Mouse (Mus musculus): ENCODE measurements around the gene Rplp2. TPM values are rescaled to one million over a fixed set of nuclear protein-coding genes. Genes with fewer than 3 reads are reported as not detected.

The Rplp2 gene
- polyA plus RNA-seq, 1 experiment from 2014 or later: 1,266 TPM

GRCm38 (mm10) chr7:141495379-141495778 lies 48.2 kb downstream of the Rplp2 start:
- H3K27ac ChIP-seq (ENCODE audit: low read length): no peak overlapping the region
- H3K27me3 ChIP-seq (ENCODE audit: control insufficient read depth, insufficient read depth, low read depth, low read length): no peaks in the 10 kb centered on the region
- ATAC-seq (ENCODE audit: low read depth): no peak
- H3K9ac ChIP-seq (ENCODE audit: low read length): no peak overlapping the region
- no peaks in the 10 kb centered on the region for H3K4me1 ChIP-seq (replicated peaks; ENCODE audit: control insufficient read depth, insufficient read depth, low read length)
- no peak overlapping the region for H3K4me2 ChIP-seq (ENCODE audit: low read depth, low read length)
- WGBS: 80% methylated on average over 2 of the region's 2 CpGs
- no peak overlapping the region for H3K4me3 ChIP-seq (ENCODE audit: low read length)
- H3K36me3 ChIP-seq (ENCODE audit: control insufficient read depth, insufficient read depth, low read length): peaks cover 5% of the 10 kb centered on the region
- no peaks in the 10 kb centered on the region for H3K9me3 ChIP-seq (ENCODE audit: control insufficient read depth, low read length)

GRCm38 (mm10) chr7:141495940-141496339 lies 48.8 kb downstream of the Rplp2 start:
- ATAC-seq (ENCODE audit: low read depth): no peak
- H3K4me1 ChIP-seq (replicated peaks; ENCODE audit: control insufficient read depth, insufficient read depth, low read length): no peaks in the 10 kb centered on the region
- no peak overlapping the region for H3K4me3 ChIP-seq (ENCODE audit: low read length)
- no peak overlapping the region for H3K27ac ChIP-seq (ENCODE audit: low read length)
- no peak overlapping the region for H3K9ac ChIP-seq (ENCODE audit: low read length)
- no peaks in the 10 kb centered on the region for H3K27me3 ChIP-seq (ENCODE audit: control insufficient read depth, insufficient read depth, low read depth, low read length)
- no peak overlapping the region for H3K4me2 ChIP-seq (ENCODE audit: low read depth, low read length)
- H3K9me3 ChIP-seq (ENCODE audit: control insufficient read depth, low read length): no peaks in the 10 kb centered on the region
- H3K36me3 ChIP-seq (ENCODE audit: control insufficient read depth, insufficient read depth, low read length): peaks cover 5% of the 10 kb centered on the region
- WGBS: 78% methylated on average over 4 of the region's 4 CpGs

- no peak overlapping the region for H3K27ac ChIP-seq (ENCODE audit: low read length)
- no peak overlapping the region for H3K4me2 ChIP-seq (ENCODE audit: low read depth, low read length)
- 90% methylated on average over 3 of the region's 3 CpGs for WGBS
- no peak overlapping the region for H3K4me3 ChIP-seq (ENCODE audit: low read length)
- no peak overlapping the region for H3K9ac ChIP-seq (ENCODE audit: low read length)
- peaks cover 5% of the 10 kb centered on the region for H3K36me3 ChIP-seq (ENCODE audit: control insufficient read depth, insufficient read depth, low read length)
- H3K27me3 ChIP-seq (ENCODE audit: control insufficient read depth, insufficient read depth, low read depth, low read length): no peaks in the 10 kb centered on the region
- no peaks in the 10 kb centered on the region for H3K9me3 ChIP-seq (ENCODE audit: control insufficient read depth, low read length)
- no peaks in the 10 kb centered on the region for H3K4me1 ChIP-seq (replicated peaks; ENCODE audit: control insufficient read depth, insufficient read depth, low read length)
- ATAC-seq (ENCODE audit: low read depth): no peak
Observed at GRCm38 (mm10) chr7:141497600-141497999, 50.4 kb downstream of the Rplp2 start.

Other genes with a start within 250 kb of the Rplp2 start
- 1.3 and 1.4 TPM in 2 replicates for gene Lmntd2, start 233.3 kb upstream of the Rplp2 start, polyA plus RNA-seq (2015; fragmentation: Nextera tagmentation; extraction: Ambion mirVana)
- gene Rassf7, start 231.5 kb upstream of the Rplp2 start, polyA plus RNA-seq (2015; fragmentation: Nextera tagmentation; extraction: Ambion mirVana): 69.4 and 86.6 TPM in 2 replicates
- 72.3 and 77.2 TPM in 2 replicates for gene Phrf1, start 218.6 kb upstream of the Rplp2 start, polyA plus RNA-seq (2015; fragmentation: Nextera tagmentation; extraction: Ambion mirVana)
- 3.4 and 4.8 TPM in 2 replicates for gene Irf7, start 180.9 kb upstream of the Rplp2 start, polyA plus RNA-seq (2015; fragmentation: Nextera tagmentation; extraction: Ambion mirVana)
- gene Cdhr5, start 170.6 kb upstream of the Rplp2 start, polyA plus RNA-seq (2015; fragmentation: Nextera tagmentation; extraction: Ambion mirVana): 0.15 and 0.35 TPM in 2 replicates
- 2.0 and 2.6 TPM in 2 replicates for gene Sct, start 168.2 kb upstream of the Rplp2 start, polyA plus RNA-seq (2015; fragmentation: Nextera tagmentation; extraction: Ambion mirVana)
- gene Drd4, start 155.4 kb upstream of the Rplp2 start, polyA plus RNA-seq (2015; fragmentation: Nextera tagmentation; extraction: Ambion mirVana): 0.11 and 0.43 TPM in 2 replicates
- gene Deaf1, start 119.7 kb upstream of the Rplp2 start, polyA plus RNA-seq (2015; fragmentation: Nextera tagmentation; extraction: Ambion mirVana): 52.7 and 53.6 TPM in 2 replicates
- gene Tmem80, start 119.6 kb upstream of the Rplp2 start, polyA plus RNA-seq (2015; fragmentation: Nextera tagmentation; extraction: Ambion mirVana): 45.1 and 50.2 TPM in 2 replicates
- gene Eps8l2, start 108.5 kb upstream of the Rplp2 start, polyA plus RNA-seq (2015; fragmentation: Nextera tagmentation; extraction: Ambion mirVana): 37.4 and 42.6 TPM in 2 replicates
- gene Taldo1, start 55.2 kb upstream of the Rplp2 start, polyA plus RNA-seq (2015; fragmentation: Nextera tagmentation; extraction: Ambion mirVana): 279 and 283 TPM in 2 replicates
- 54.0 and 57.0 TPM in 2 replicates for gene Gatd1, start 33.2 kb upstream of the Rplp2 start, polyA plus RNA-seq (2015; fragmentation: Nextera tagmentation; extraction: Ambion mirVana)
- 0.79 TPM in 2 replicates for gene Cend1, start 17.9 kb upstream of the Rplp2 start, polyA plus RNA-seq (2015; fragmentation: Nextera tagmentation; extraction: Ambion mirVana)
- gene Slc25a22, start 9.5 kb upstream of the Rplp2 start, polyA plus RNA-seq (2015; fragmentation: Nextera tagmentation; extraction: Ambion mirVana): 21.7 and 24.5 TPM in 2 replicates
- 14.4 and 15.4 TPM in 2 replicates for gene Pidd1, start 3.3 kb upstream of the Rplp2 start, polyA plus RNA-seq (2015; fragmentation: Nextera tagmentation; extraction: Ambion mirVana)
- gene Pnpla2, start 7.8 kb downstream of the Rplp2 start, polyA plus RNA-seq (2015; fragmentation: Nextera tagmentation; extraction: Ambion mirVana): 42.9 and 46.2 TPM in 2 replicates
- 39.3 and 42.0 TPM in 2 replicates for gene Cracr2b, start 13.7 kb downstream of the Rplp2 start, polyA plus RNA-seq (2015; fragmentation: Nextera tagmentation; extraction: Ambion mirVana)
- gene Cd151, start 20.0 kb downstream of the Rplp2 start, polyA plus RNA-seq (2015; fragmentation: Nextera tagmentation; extraction: Ambion mirVana): 36.4 and 39.3 TPM in 2 replicates
- 59.9 and 61.3 TPM in 2 replicates for gene Polr2l, start 27.8 kb downstream of the Rplp2 start, polyA plus RNA-seq (2015; fragmentation: Nextera tagmentation; extraction: Ambion mirVana)
- gene Tspan4, start 27.9 kb downstream of the Rplp2 start, polyA plus RNA-seq (2015; fragmentation: Nextera tagmentation; extraction: Ambion mirVana): 88.3 and 91.2 TPM in 2 replicates
- 41.8 and 41.9 TPM in 2 replicates for gene Chid1, start 92.5 kb downstream of the Rplp2 start, polyA plus RNA-seq (2015; fragmentation: Nextera tagmentation; extraction: Ambion mirVana)
- gene Ap2a2, start 114.8 kb downstream of the Rplp2 start, polyA plus RNA-seq (2015; fragmentation: Nextera tagmentation; extraction: Ambion mirVana): 68.3 and 69.1 TPM in 2 replicates
- gene Muc6, start 207.9 kb downstream of the Rplp2 start, polyA plus RNA-seq (2015; fragmentation: Nextera tagmentation; extraction: Ambion mirVana): 0.13 and 0.21 TPM in 2 replicates
- gene Muc2, start 243.0 kb downstream of the Rplp2 start, polyA plus RNA-seq (2015; fragmentation: Nextera tagmentation; extraction: Ambion mirVana): 0.35 and 0.48 TPM in 2 replicates